Mouse (Mus musculus) CD4-positive helper T cell, adult 2 months (primary cell): ENCODE results near the gene Lpin2.

Experiments
- DNase-seq: peaks from one replicate; pipeline ENCODE4 v3.0.0-alpha.2; 2012; ENCODE audit warnings: low read depth, missing footprints, low spot score

Gene Lpin2

GRCm38 (mm10) chr17:71202136-71202535 lies 19.8 kb downstream of the Lpin2 start:
- no peak for DNase-seq

GRCm38 (mm10) chr17:71203998-71204808 lies 21.8 kb downstream of the Lpin2 start:
- DNase-seq = peak; percentile 45

- DNase-seq = no peak
Observed at GRCm38 (mm10) chr17:71204809-71205091, 22.4 kb downstream of the Lpin2 start.

GRCm38 (mm10) chr17:71206136-71206893 lies 24.0 kb downstream of the Lpin2 start:
- no peak for DNase-seq

GRCm38 (mm10) chr17:71207268-71207667 lies 24.9 kb downstream of the Lpin2 start:
- DNase-seq = no peak

- DNase-seq = no peak
Observed at GRCm38 (mm10) chr17:71208376-71208775, 26.0 kb downstream of the Lpin2 start.

GRCm38 (mm10) chr17:71208921-71209320 lies 26.6 kb downstream of the Lpin2 start:
- no peak for DNase-seq

- no peak for DNase-seq
Observed at GRCm38 (mm10) chr17:71209936-71210335, 27.6 kb downstream of the Lpin2 start.

GRCm38 (mm10) chr17:71211962-71212646 lies 29.7 kb downstream of the Lpin2 start:
- DNase-seq = no peak

- DNase-seq = no peak
Observed at GRCm38 (mm10) chr17:71213666-71214065, 31.3 kb downstream of the Lpin2 start.

GRCm38 (mm10) chr17:71214514-71215240 lies 32.3 kb downstream of the Lpin2 start:
- DNase-seq = no peak

GRCm38 (mm10) chr17:71215241-71215839 lies 33.0 kb downstream of the Lpin2 start:
- DNase-seq = no peak

GRCm38 (mm10) chr17:71216263-71216662 lies 33.9 kb downstream of the Lpin2 start:
- no peak for DNase-seq

GRCm38 (mm10) chr17:71217111-71217685 lies 34.8 kb downstream of the Lpin2 start:
- no peak for DNase-seq

- no peak for DNase-seq
Observed at GRCm38 (mm10) chr17:71221383-71221782, 39.0 kb downstream of the Lpin2 start.

- DNase-seq = peak; percentile 11
Observed at GRCm38 (mm10) chr17:71223676-71224075, 41.3 kb downstream of the Lpin2 start.

- peak; percentile 34 for DNase-seq
Observed at GRCm38 (mm10) chr17:71224521-71224920, 42.2 kb downstream of the Lpin2 start.

- DNase-seq = peak; percentile 51
Observed at GRCm38 (mm10) chr17:71225091-71225490, 42.7 kb downstream of the Lpin2 start.

- no peak for DNase-seq
Observed at GRCm38 (mm10) chr17:71227128-71227895, 45.0 kb downstream of the Lpin2 start.

- DNase-seq = no peak
Observed at GRCm38 (mm10) chr17:71228651-71229050, 46.3 kb downstream of the Lpin2 start.
